Mouse (Mus musculus) lung, postnatal 0 days (tissue): Measurements from ENCODE around the gene A4galt. TPM values are rescaled to one million over a fixed set of nuclear protein-coding genes. Genes with fewer than 3 reads are reported as not detected.
A peak's percentile ranks its signal among the peaks of the same experiment; 100 is the strongest.

Experiments used
- ATAC-seq: fragments of 200-750 bp; cut with Nextera tagmentation; 2 replicates; pipeline ENCODE4 v1.8.0; 2017; ENCODE audit warnings: moderate library complexity
- DNase-seq: peaks from one replicate; pipeline ENCODE4 v3.0.0-alpha.2; 2016; ENCODE audit warnings: low spot score
- H3K27ac ChIP-seq: fragments of 300-500 bp; sonication (generic); 2 replicates; pipeline ENCODE4 v1.5.1; 2014; ENCODE audit warnings: antibody characterized with exemption, mild to moderate bottlenecking, low read length, mixed read lengths
- H3K27me3 ChIP-seq: fragments of 300-500 bp; sonication (generic); replicated peaks from 2 replicates; pipeline ENCODE4 v1.6.1; 2014; ENCODE audit warnings: low read length, mixed read lengths; ENCODE audit not compliant: insufficient read depth
- H3K36me3 ChIP-seq: fragments of 300-500 bp; sonication (generic); 2 replicates; pipeline ENCODE4 v1.6.1; 2014; ENCODE audit warnings: low read length, mixed read lengths; ENCODE audit not compliant: insufficient read depth
- H3K4me1 ChIP-seq: fragments of 300-500 bp; sonication (generic); 2 replicates; pipeline ENCODE4 v1.6.1; 2014; ENCODE audit warnings: antibody characterized with exemption, low read depth, low read length, mixed read lengths; ENCODE audit not compliant: insufficient read depth
- H3K4me2 ChIP-seq: fragments of 300-500 bp; sonication (generic); replicated peaks from 2 replicates; pipeline ENCODE4 v1.6.1; 2014; ENCODE audit warnings: low read depth, mild to moderate bottlenecking, low read length, moderate library complexity, mixed read lengths
- H3K4me3 ChIP-seq: fragments of 300-500 bp; sonication (generic); 2 replicates; pipeline ENCODE4 v1.5.1; 2014; ENCODE audit warnings: low read depth, low read length
- H3K9ac ChIP-seq: fragments of 300-500 bp; sonication (generic); replicated peaks from 2 replicates; pipeline ENCODE4 v1.6.1; 2014; ENCODE audit warnings: low read depth, mild to moderate bottlenecking
- H3K9me3 ChIP-seq: fragments of 300-500 bp; sonication (generic); 2 replicates; pipeline ENCODE4 v1.6.1; 2016; ENCODE audit warnings: low read length, mixed read lengths
- CTCF ChIP-seq: IDR thresholded peaks from 2 replicates; pipeline ENCODE4 v1.5.1; 2016; ENCODE audit warnings: antibody characterized with exemption, mild to moderate bottlenecking
- EP300 ChIP-seq: IDR thresholded peaks from 2 replicates; pipeline ENCODE4 v1.6.1; 2016; ENCODE audit warnings: antibody characterized with exemption, mild to moderate bottlenecking, control low read depth
- WGBS: fragments of 180-500 bp; shearing (Covaris S2); extraction: QIAGEN DNeasy Blood & Tissue Kit; methylation state at CpG from one replicate; pipeline ENCODE4 v1.1.7; 2014; 5-methylcytosine and 5-hydroxymethylcytosine counted together
- polyA plus RNA-seq: library from polyadenylated mRNA; unstranded; fragments of >200 nt; fragmentation: Nextera tagmentation; extraction: Ambion mirVana; gene quantifications from 2 replicates; pipeline ENCODE4 v1.2.1, GENCODE M21; 2015

A4galt gene
- polyA plus RNA-seq, 1 experiment from 2014 or later: 16.0 TPM

- Histone ChIP-seq H3K4me2 (no peak overlapping the region), H3K27ac (no peak overlapping the region), H3K36me3 (no peaks in the 10 kb centered on the region), H3K9ac (no peak overlapping the region), H3K27me3 (0 out of 2 replicates have a peak, but pooled peaks cover 6% of the 10 kb centered on the region), H3K4me1 (no peaks in the 10 kb centered on the region), H3K9me3 (no peaks in the 10 kb centered on the region), H3K4me3 (no peak overlapping the region)
- WGBS: 50% methylated on average over 10 of the region's 10 CpGs
- TF ChIP-seq CTCF (no peak), EP300 (no peak)
- DNase-seq (peak; percentile 32), ATAC-seq (no peak)
Observed at GRCm38 (mm10) chr15:83254372-83255070, 2.9 kb upstream of the A4galt start.

- Histone ChIP-seq H3K4me1 (no peaks in the 10 kb centered on the region), H3K4me3 (no peak overlapping the region), H3K27me3 (0 out of 2 replicates have a peak, but pooled peaks cover 6% of the 10 kb centered on the region), H3K27ac (no peak overlapping the region), H3K4me2 (peak overlapping the region; percentile 81; the same call in 1 of the 2 replicates), H3K9ac (no peak overlapping the region), H3K9me3 (no peaks in the 10 kb centered on the region), H3K36me3 (no peaks in the 10 kb centered on the region)
- peak; percentile 35 for DNase-seq
- 52% methylated on average over 14 of the region's 14 CpGs for WGBS
- TF ChIP-seq CTCF: no peak
- peak; percentile 60 for ATAC-seq
Observed at GRCm38 (mm10) chr15:83252060-83252459, 486 bp upstream of the A4galt start.

- H3K4me3 ChIP-seq: peak overlapping the region; percentile 55
- DNase-seq (no peak), ATAC-seq (no peak)
- TF ChIP-seq EP300 (no peak), CTCF (no peak)
- peak overlapping the region; percentile 32; the same call in 1 of the 2 replicates for H3K27ac ChIP-seq
- H3K9me3 ChIP-seq: no peaks in the 10 kb centered on the region
- H3K36me3 ChIP-seq: no peaks in the 10 kb centered on the region
- H3K9ac ChIP-seq: peak overlapping the region; percentile 71
- H3K27me3 ChIP-seq: 0 out of 2 replicates have a peak, but pooled peaks cover 6% of the 10 kb centered on the region
- H3K4me1 ChIP-seq: no peaks in the 10 kb centered on the region
- peak overlapping the region; percentile 81 for H3K4me2 ChIP-seq
- WGBS: 1% methylated on average over 20 of the region's 20 CpGs
Observed at GRCm38 (mm10) chr15:83250651-83251175, 861 bp downstream of the A4galt start.

DNA sequence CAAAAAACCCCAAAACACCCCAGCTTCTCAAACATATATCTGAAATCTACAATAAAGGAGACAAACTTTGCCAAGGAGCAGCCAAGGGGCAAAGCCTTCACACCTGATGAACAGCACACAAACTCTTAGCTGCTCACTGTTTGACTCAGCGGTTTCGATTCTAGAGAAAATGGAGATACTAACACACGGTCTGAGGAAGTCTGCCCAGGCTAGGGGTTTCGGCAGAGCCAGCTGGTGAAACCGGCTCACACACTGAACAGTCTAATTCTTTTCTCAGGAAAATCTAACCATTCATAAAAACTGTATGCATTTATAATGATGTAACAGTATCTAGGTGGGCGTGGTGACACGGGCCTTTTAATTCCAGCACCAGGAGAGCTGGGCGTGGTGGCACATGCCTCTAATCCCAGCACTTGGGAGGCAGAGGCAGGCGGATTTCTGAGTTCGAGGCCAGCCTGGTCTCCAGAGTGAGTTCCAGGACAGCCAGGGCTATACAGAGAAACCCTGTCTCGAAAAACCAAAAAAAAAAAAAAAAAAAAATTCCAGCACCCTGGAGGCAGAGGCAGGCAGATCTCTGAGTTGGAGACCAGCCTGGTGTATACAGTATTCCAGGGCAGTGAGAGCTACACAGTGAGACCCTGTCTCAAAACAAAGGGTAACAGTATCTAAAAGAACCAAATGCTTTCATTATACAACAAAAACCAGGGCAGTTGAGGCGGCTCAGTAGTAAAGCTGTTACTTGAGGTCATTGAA is 1.9 kb downstream of the A4galt start:
- no peak overlapping the region for H3K4me3 ChIP-seq
- TF ChIP-seq CTCF (no peak), EP300 (no peak)
- 95% methylated on average over 12 of the region's 12 CpGs for WGBS
- ATAC-seq (no peak), DNase-seq (no peak)
- H3K9me3 ChIP-seq: no peaks in the 10 kb centered on the region
- H3K4me1 ChIP-seq: no peaks in the 10 kb centered on the region
- H3K9ac ChIP-seq: no peak overlapping the region
- H3K27ac ChIP-seq: no peak overlapping the region
- 0 out of 2 replicates have a peak, but pooled peaks cover 6% of the 10 kb centered on the region for H3K27me3 ChIP-seq
- H3K36me3 ChIP-seq: no peaks in the 10 kb centered on the region
- H3K4me2 ChIP-seq: 0 out of 2 replicates have a peak overlapping the region, but pooled peaks have one; percentile 81

- Histone ChIP-seq H3K4me2 (no peak overlapping the region), H3K4me3 (no peak overlapping the region), H3K27me3 (0 out of 2 replicates have a peak, but pooled peaks cover 6% of the 10 kb centered on the region), H3K9me3 (no peaks in the 10 kb centered on the region), H3K36me3 (no peaks in the 10 kb centered on the region), H3K9ac (no peak overlapping the region), H3K27ac (no peak overlapping the region), H3K4me1 (no peaks in the 10 kb centered on the region)
- no peak for ATAC-seq
- TF ChIP-seq CTCF (no peak), EP300 (no peak)
- WGBS: 48% methylated on average over 14 of the region's 14 CpGs
- DNase-seq: no peak
Observed at GRCm38 (mm10) chr15:83248236-83248844, 3.2 kb downstream of the A4galt start.

DNA sequence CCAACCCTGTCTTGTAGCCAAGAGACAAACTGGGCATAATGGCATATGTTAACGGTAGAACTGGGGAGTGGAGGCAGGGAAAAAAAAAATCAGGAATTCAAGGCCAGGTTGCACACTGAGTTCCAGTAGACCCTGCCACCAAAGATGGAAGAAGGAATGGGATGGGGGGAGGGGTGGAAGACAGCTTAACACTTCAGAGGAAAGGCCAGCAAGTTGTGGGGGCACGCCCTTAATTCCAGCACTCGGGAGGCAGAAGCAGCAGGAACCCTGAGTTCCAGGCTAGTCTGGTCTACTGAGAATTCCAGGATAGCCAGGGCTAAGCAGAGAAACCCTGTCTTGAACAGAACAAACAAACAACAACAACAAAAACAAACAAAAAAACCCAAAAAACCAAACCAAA is 7.2 kb downstream of the A4galt start:
- H3K27me3 ChIP-seq: no peaks in the 10 kb centered on the region
- H3K9ac ChIP-seq: no peak overlapping the region
- ATAC-seq: no peak
- H3K4me3 ChIP-seq: no peak overlapping the region
- no peaks in the 10 kb centered on the region for H3K36me3 ChIP-seq
- DNase-seq: no peak
- no peaks in the 10 kb centered on the region for H3K4me1 ChIP-seq
- no peaks in the 10 kb centered on the region for H3K9me3 ChIP-seq
- no peak overlapping the region for H3K27ac ChIP-seq
- no peak overlapping the region for H3K4me2 ChIP-seq
- TF ChIP-seq CTCF: no peak
- no peak for TF ChIP-seq EP300
- 51% methylated on average over 3 of the region's 3 CpGs for WGBS
